Mouse (Mus musculus): ENCODE results near the gene Tceal1. TPM values are rescaled to one million over a fixed set of nuclear protein-coding genes. Genes with fewer than 3 reads are reported as not detected.

Gene Tceal1
- polyA plus RNA-seq (2014; fragmentation: Illumina TruSeq; extraction: RNeasy Lipid Tissue Mini Kit (QIAGEN cat#74804); ENCODE audit: low read depth, low replicate concordance), result 1.6 TPM

DNA sequence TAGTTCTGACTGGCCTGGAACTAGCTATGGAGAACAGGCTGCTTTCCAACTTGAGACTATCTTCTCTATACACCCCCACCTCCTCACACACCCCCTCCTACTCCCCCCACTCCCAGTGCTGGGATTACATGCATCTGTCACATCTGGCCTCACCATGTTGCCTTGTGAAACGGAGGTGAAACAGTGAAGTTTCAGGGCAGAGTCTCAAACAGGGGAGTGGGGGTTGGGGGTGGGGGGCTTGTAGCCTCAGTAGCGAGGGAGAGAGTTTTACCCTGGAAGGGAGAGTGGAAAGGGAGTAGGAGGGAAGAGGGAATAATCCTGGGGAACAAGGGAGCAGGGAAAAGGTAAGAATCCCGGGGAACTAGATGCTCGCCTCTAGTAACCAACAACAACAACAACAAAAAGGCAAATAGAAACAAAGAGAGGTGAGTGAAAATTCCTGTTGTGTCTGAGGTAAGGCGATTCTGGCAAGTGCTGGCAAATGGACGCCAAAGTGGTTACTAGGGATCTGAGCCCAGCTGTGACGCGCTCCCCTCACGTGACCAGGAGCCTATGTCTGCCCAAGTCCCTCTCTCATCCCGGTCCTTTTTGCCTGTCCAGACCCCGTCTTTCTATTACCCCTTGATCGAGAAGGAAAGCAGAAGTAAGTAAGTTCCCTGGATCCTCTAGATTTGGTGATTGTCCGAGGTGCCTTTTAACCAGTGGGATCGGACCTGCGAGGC is at the start of gene Tceal1:
Gene Tceal1, plus strand, starts transcription at position 537 of the 722 bp plus-strand sequence.

DNA sequence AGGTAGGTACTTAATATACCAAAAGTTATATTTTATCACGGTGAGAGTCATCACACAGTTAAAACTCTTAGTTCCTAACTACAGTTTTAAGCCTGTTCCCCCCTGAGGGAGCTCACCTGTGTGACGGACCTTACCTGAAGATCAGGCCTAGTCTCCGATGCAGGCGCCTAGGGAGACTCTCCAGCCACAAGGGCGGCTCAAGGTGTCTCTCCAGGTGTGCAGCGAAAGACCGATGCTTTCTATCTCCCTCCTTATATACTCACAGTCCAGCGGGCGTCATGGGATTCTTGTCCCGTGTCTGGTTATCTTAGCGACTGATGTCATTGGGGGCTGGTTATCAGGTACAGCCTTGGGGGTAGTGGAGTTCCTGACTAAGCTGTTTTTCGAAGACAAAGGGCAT is 35.7 kb downstream of the Tceal1 start, which contains the start of gene Morf4l2:
Gene Morf4l2, minus strand, starts transcription at position 232 of the 400 bp plus-strand sequence.

Other genes with a start within 250 kb of the Tceal1 start
- gene Kir3dl1, start 190.0 kb upstream of the Tceal1 start, polyA plus RNA-seq (2014; fragmentation: Illumina TruSeq; extraction: RNeasy Lipid Tissue Mini Kit (QIAGEN cat#74804); ENCODE audit: low read depth, low replicate concordance), result not detected
- gene Kir3dl2, start 163.9 kb upstream of the Tceal1 start, polyA plus RNA-seq (2014; fragmentation: Illumina TruSeq; extraction: RNeasy Lipid Tissue Mini Kit (QIAGEN cat#74804); ENCODE audit: low read depth, low replicate concordance), result not detected
- not detected for gene Tceal3, start 117.1 kb upstream of the Tceal1 start, polyA plus RNA-seq (2014; fragmentation: Illumina TruSeq; extraction: RNeasy Lipid Tissue Mini Kit (QIAGEN cat#74804); ENCODE audit: low read depth, low replicate concordance)
- gene Morf4l2, start 35.7 kb downstream of the Tceal1 start, polyA plus RNA-seq (2014; fragmentation: Illumina TruSeq; extraction: RNeasy Lipid Tissue Mini Kit (QIAGEN cat#74804); ENCODE audit: low read depth, low replicate concordance), result 218 TPM
- not detected for gene Glra4, start 72.2 kb downstream of the Tceal1 start, polyA plus RNA-seq (2014; fragmentation: Illumina TruSeq; extraction: RNeasy Lipid Tissue Mini Kit (QIAGEN cat#74804); ENCODE audit: low read depth, low replicate concordance)
- gene Plp1, start 114.7 kb downstream of the Tceal1 start, polyA plus RNA-seq (2014; fragmentation: Illumina TruSeq; extraction: RNeasy Lipid Tissue Mini Kit (QIAGEN cat#74804); ENCODE audit: low read depth, low replicate concordance), result 1.2 TPM
- gene Rab9b, start 160.8 kb downstream of the Tceal1 start, polyA plus RNA-seq (2014; fragmentation: Illumina TruSeq; extraction: RNeasy Lipid Tissue Mini Kit (QIAGEN cat#74804); ENCODE audit: low read depth, low replicate concordance), result not detected
- not detected for gene H2bfm, start 219.3 kb downstream of the Tceal1 start, polyA plus RNA-seq (2014; fragmentation: Illumina TruSeq; extraction: RNeasy Lipid Tissue Mini Kit (QIAGEN cat#74804); ENCODE audit: low read depth, low replicate concordance)